In genomic region chrX:7739336-7740081, GRCm38 (mm10) we compare ENCODE assay signal across 9 mouse cellular contexts. TPM values are rescaled to one million over a fixed set of nuclear protein-coding genes. Genes with fewer than 3 reads are reported as not detected.
DNase-seq lines count a peak whose midpoint lies in the region; ATAC-seq and TF ChIP-seq lines count a peak whose summit lies in the region.
"Had no signal": no experiment of that assay in that cellular context is flagged by ENCODE, and none has a peak within 500 bp of the region (broad histone marks: within the 10 kb centered on the region; RNA-seq: fewer than 3 reads in every experiment).

No protein-coding gene starts in this region.

- no peaks in the 10 kb centered on the region for H3K27me3 ChIP-seq in hindbrain, embryonic 16.5 days (replicated peaks; ENCODE audit: control insufficient read depth, insufficient read depth, low read length)
- H3K27me3 ChIP-seq in hindbrain, embryonic 10.5 days (ENCODE audit: insufficient read depth, poor library complexity, severe bottlenecking), result no peaks in the 10 kb centered on the region
- no peaks in the 10 kb centered on the region for H3K27me3 ChIP-seq in kidney, adult 2 months (replicated peaks; ENCODE audit: control insufficient read depth, insufficient read depth, low read length)
- H3K27me3 ChIP-seq in lung, postnatal 0 days (replicated peaks; ENCODE audit: insufficient read depth, low read length), result no peaks in the 10 kb centered on the region

- no peak overlapping the region for H3K9ac ChIP-seq in hindbrain, embryonic 16.5 days (ENCODE audit: low read depth, low read length)
- no peak overlapping the region for H3K9ac ChIP-seq in lung, postnatal 0 days (replicated peaks; ENCODE audit: low read depth)

- no peaks in the 10 kb centered on the region for H3K4me1 ChIP-seq in hindbrain, embryonic 16.5 days (ENCODE audit: control insufficient read depth, insufficient read depth, low read depth, low read length)
- no peaks in the 10 kb centered on the region for H3K4me1 ChIP-seq in hindbrain, embryonic 10.5 days (replicated peaks)
- no peaks in the 10 kb centered on the region for H3K4me1 ChIP-seq in kidney, adult 2 months (ENCODE audit: control insufficient read depth, insufficient read depth, low read length)
- no peaks in the 10 kb centered on the region for H3K4me1 ChIP-seq in lung, postnatal 0 days (ENCODE audit: insufficient read depth, low read depth, low read length)

- H3K36me3 ChIP-seq in hindbrain, embryonic 16.5 days (ENCODE audit: control insufficient read depth, insufficient read depth, low read length), result peaks cover 2% of the 10 kb centered on the region; the same call in 1 of the 2 replicates
- peaks cover 27% of the 10 kb centered on the region; the same call in 1 of the 2 replicates for H3K36me3 ChIP-seq in hindbrain, embryonic 10.5 days
- H3K36me3 ChIP-seq in kidney, adult 2 months (ENCODE audit: control insufficient read depth, insufficient read depth, low read length), result no peaks in the 10 kb centered on the region
- H3K36me3 ChIP-seq in lung, postnatal 0 days (ENCODE audit: insufficient read depth, low read length), result no peaks in the 10 kb centered on the region

- peak; percentile 41; the same call in 1 of the 2 replicates for ATAC-seq in hindbrain, embryonic 16.5 days
- peak; percentile 70 for ATAC-seq in lung, postnatal 0 days
- no peak for ATAC-seq in activated CD4-positive, CD25-positive, alpha-beta regulatory T cell, adult 4 months

- 76% methylated on average over 13 of the region's 14 CpGs for WGBS in hindbrain, embryonic 16.5 days
- 74% methylated on average over 14 of the region's 14 CpGs for WGBS in hindbrain, embryonic 10.5 days
- WGBS in kidney, adult 2 months, result 40% methylated on average over 14 of the region's 14 CpGs
- 53% methylated on average over 13 of the region's 14 CpGs for WGBS in lung, postnatal 0 days

- TF ChIP-seq CTCF in kidney, adult 2 months (conservative IDR thresholded peaks at IDR 0.05; ENCODE audit: insufficient read depth, insufficient read length, low read depth, low read length), result no peak
- no peak for TF ChIP-seq CTCF in lung, postnatal 0 days (IDR thresholded peaks at IDR 0.05)

- no peak overlapping the region for H3K27ac ChIP-seq in hindbrain, embryonic 16.5 days (ENCODE audit: low read depth, low read length)
- no peak overlapping the region for H3K27ac ChIP-seq in hindbrain, embryonic 10.5 days
- H3K27ac ChIP-seq in kidney, adult 2 months (ENCODE audit: insufficient read depth, low read depth, low read length), result peak overlapping the region; percentile 85
- peak overlapping the region; percentile 84 for H3K27ac ChIP-seq in lung, postnatal 0 days (ENCODE audit: low read length)

- H3K9me3 ChIP-seq in hindbrain, embryonic 16.5 days (ENCODE audit: control insufficient read depth, low read length), result no peaks in the 10 kb centered on the region
- H3K9me3 ChIP-seq in hindbrain, embryonic 10.5 days, result no peaks in the 10 kb centered on the region; the same call in 1 of the 2 replicates
- H3K9me3 ChIP-seq in lung, postnatal 0 days (ENCODE audit: low read length), result no peaks in the 10 kb centered on the region

- no peak overlapping the region for H3K4me3 ChIP-seq in hindbrain, embryonic 16.5 days (ENCODE audit: low read length)
- H3K4me3 ChIP-seq in hindbrain, embryonic 10.5 days, result no peak overlapping the region
- no peak overlapping the region for H3K4me3 ChIP-seq in kidney, adult 2 months (ENCODE audit: insufficient read depth, low read depth, low read length)
- peak overlapping the region; percentile 35; the same call in 1 of the 2 replicates for H3K4me3 ChIP-seq in lung, postnatal 0 days (ENCODE audit: low read depth, low read length)

- no peak for TF ChIP-seq EP300 in lung, postnatal 0 days (IDR thresholded peaks at IDR 0.05)

- DNase-seq in hindbrain, embryonic 10.5 days (ENCODE audit: low spot score), result no peak
- peak; percentile 90 for DNase-seq in cerebellum, adult 11-12 months
- DNase-seq in kidney, adult 2 months, result peak; percentile 83
- DNase-seq in lung, postnatal 0 days (ENCODE audit: low spot score), result peak; percentile 83
- no peak for DNase-seq in adrenal gland, adult 18-20 months (ENCODE audit: low spot score in 2 of 2)
- DNase-seq in embryo, embryonic 10 days (ENCODE audit: low spot score), result no peak

- no peak overlapping the region for H3K4me2 ChIP-seq in hindbrain, embryonic 16.5 days (ENCODE audit: low read length)
- peak overlapping the region; percentile 33 for H3K4me2 ChIP-seq in lung, postnatal 0 days (replicated peaks; ENCODE audit: low read depth, low read length)

- TF ChIP-seq POLR2A in kidney, adult 2 months (IDR thresholded peaks at IDR 0.05; ENCODE audit: low read depth, low read length), result no peak

RNA-seq across cellular contexts. Expression of gene Ccdc120, which starts 11.2 kb away (rescaled TPM):
- polyA plus RNA-seq in hindbrain, embryonic 16.5 days (2015; fragmentation: Nextera tagmentation; extraction: Ambion mirVana), result 52.8 and 55.8 TPM in 2 replicates
- polyA plus RNA-seq in hindbrain, embryonic 10.5 days (2016; fragmentation: Nextera tagmentation; extraction: Ambion mirVana), result 18.7 and 22.9 TPM in 2 replicates
- 8.3 and 14.1 TPM in 2 replicates for polyA plus RNA-seq in kidney, adult 2 months (2012; rRNA removed)
- polyA plus RNA-seq in lung, postnatal 0 days (2015; fragmentation: Nextera tagmentation; extraction: Ambion mirVana), result 26.4 and 28.2 TPM in 2 replicates
- 1 to 10 TPM; 2.0 to 2.6 TPM for total RNA-seq in adrenal gland, adult 18-20 months (2021)
- polyA plus RNA-seq in activated CD4-positive, CD25-positive, alpha-beta regulatory T cell, adult 4 months (2017; shearing (Covaris generic)), result under 1 TPM in 1 of 2 experiments, not detected in 1; 0.20 TPM

RNA-seq across cellular contexts. Expression of gene Praf2, which starts 11.3 kb away (rescaled TPM):
- polyA plus RNA-seq in hindbrain, embryonic 16.5 days (2015; fragmentation: Nextera tagmentation; extraction: Ambion mirVana), result 143 and 144 TPM in 2 replicates
- polyA plus RNA-seq in hindbrain, embryonic 10.5 days (2016; fragmentation: Nextera tagmentation; extraction: Ambion mirVana), result 78.2 and 101 TPM in 2 replicates
- polyA plus RNA-seq in kidney, adult 2 months (2012; rRNA removed), result 33.8 and 40.9 TPM in 2 replicates
- 18.3 and 18.8 TPM in 2 replicates for polyA plus RNA-seq in lung, postnatal 0 days (2015; fragmentation: Nextera tagmentation; extraction: Ambion mirVana)
- total RNA-seq in adrenal gland, adult 18-20 months (2021), result 10 to 100 TPM; 12.1 to 16.3 TPM
- polyA plus RNA-seq in activated CD4-positive, CD25-positive, alpha-beta regulatory T cell, adult 4 months (2017; shearing (Covaris generic)), result 10 to 100 TPM; 34.0 to 36.1 TPM

RNA-seq across cellular contexts. Expression of gene Gm45208, which starts 17.5 kb away (rescaled TPM):
- not detected in 2 replicates for polyA plus RNA-seq in hindbrain, embryonic 16.5 days (2015; fragmentation: Nextera tagmentation; extraction: Ambion mirVana)
- polyA plus RNA-seq in hindbrain, embryonic 10.5 days (2016; fragmentation: Nextera tagmentation; extraction: Ambion mirVana), result not detected in 2 replicates
- 0.23 and 0.28 TPM in 2 replicates for polyA plus RNA-seq in kidney, adult 2 months (2012; rRNA removed)
- 0.64 and 2.7 TPM in 2 replicates for polyA plus RNA-seq in lung, postnatal 0 days (2015; fragmentation: Nextera tagmentation; extraction: Ambion mirVana)
- under 1 TPM in 1 of 2 experiments, not detected in 1; 0.58 TPM for total RNA-seq in adrenal gland, adult 18-20 months (2021)
- polyA plus RNA-seq in activated CD4-positive, CD25-positive, alpha-beta regulatory T cell, adult 4 months (2017; shearing (Covaris generic)), result not detected
- total RNA-seq: left cerebral cortex, postnatal 14 days had no signal

RNA-seq across cellular contexts. Expression of gene Tfe3, which starts 22.9 kb away (rescaled TPM):
- polyA plus RNA-seq in hindbrain, embryonic 16.5 days (2015; fragmentation: Nextera tagmentation; extraction: Ambion mirVana), result 20.4 and 25.3 TPM in 2 replicates
- polyA plus RNA-seq in hindbrain, embryonic 10.5 days (2016; fragmentation: Nextera tagmentation; extraction: Ambion mirVana), result 31.7 and 36.5 TPM in 2 replicates
- polyA plus RNA-seq in kidney, adult 2 months (2012; rRNA removed), result 18.8 and 20.1 TPM in 2 replicates
- polyA plus RNA-seq in lung, postnatal 0 days (2015; fragmentation: Nextera tagmentation; extraction: Ambion mirVana), result 22.0 and 27.6 TPM in 2 replicates
- 10 to 100 TPM; 41.9 to 56.9 TPM for total RNA-seq in adrenal gland, adult 18-20 months (2021)
- polyA plus RNA-seq in activated CD4-positive, CD25-positive, alpha-beta regulatory T cell, adult 4 months (2017; shearing (Covaris generic)), result 10 to 100 TPM in 1 of 2 experiments, 1 to 10 TPM in 1; 9.1 to 14.7 TPM

RNA-seq across cellular contexts. Expression of gene Wdr45, which starts 25.4 kb away (rescaled TPM):
- polyA plus RNA-seq in hindbrain, embryonic 16.5 days (2015; fragmentation: Nextera tagmentation; extraction: Ambion mirVana), result 31.6 and 36.3 TPM in 2 replicates
- polyA plus RNA-seq in hindbrain, embryonic 10.5 days (2016; fragmentation: Nextera tagmentation; extraction: Ambion mirVana), result 19.5 and 23.7 TPM in 2 replicates
- 73.1 and 76.9 TPM in 2 replicates for polyA plus RNA-seq in kidney, adult 2 months (2012; rRNA removed)
- polyA plus RNA-seq in lung, postnatal 0 days (2015; fragmentation: Nextera tagmentation; extraction: Ambion mirVana), result 202 and 222 TPM in 2 replicates
- total RNA-seq in adrenal gland, adult 18-20 months (2021), result 10 to 100 TPM; 45.4 to 62.8 TPM
- 10 to 100 TPM; 38.9 to 48.2 TPM for polyA plus RNA-seq in activated CD4-positive, CD25-positive, alpha-beta regulatory T cell, adult 4 months (2017; shearing (Covaris generic))

Comparison
In these comparisons a context has a peak if more than half of its experiments do, and no peak if none do; other contexts are left out.
1. H3K27ac ChIP-seq: peak in kidney, adult 2 months (single experiment) and lung, postnatal 0 days (single experiment); none in hindbrain, embryonic 16.5 days (single experiment) and hindbrain, embryonic 10.5 days (single experiment).
2. DNase-seq: peak in cerebellum, adult 11-12 months (single experiment), kidney, adult 2 months (single experiment) and lung, postnatal 0 days (single experiment); none in hindbrain, embryonic 10.5 days (single experiment), adrenal gland, adult 18-20 months (0 of 2) and embryo, embryonic 10 days (single experiment).